Mouse (Mus musculus) right cerebral cortex, postnatal 36 days (tissue): Measurements from ENCODE around the gene Kcnc2.

Source experiments
- DNase-seq, 2 experiments: peaks; one replicate each; pipeline ENCODE4 v3.0.0; 2022; ENCODE audit warnings: low spot score in 2 of 2, mixed read lengths in 1 of 2

Kcnc2 gene

DNA sequence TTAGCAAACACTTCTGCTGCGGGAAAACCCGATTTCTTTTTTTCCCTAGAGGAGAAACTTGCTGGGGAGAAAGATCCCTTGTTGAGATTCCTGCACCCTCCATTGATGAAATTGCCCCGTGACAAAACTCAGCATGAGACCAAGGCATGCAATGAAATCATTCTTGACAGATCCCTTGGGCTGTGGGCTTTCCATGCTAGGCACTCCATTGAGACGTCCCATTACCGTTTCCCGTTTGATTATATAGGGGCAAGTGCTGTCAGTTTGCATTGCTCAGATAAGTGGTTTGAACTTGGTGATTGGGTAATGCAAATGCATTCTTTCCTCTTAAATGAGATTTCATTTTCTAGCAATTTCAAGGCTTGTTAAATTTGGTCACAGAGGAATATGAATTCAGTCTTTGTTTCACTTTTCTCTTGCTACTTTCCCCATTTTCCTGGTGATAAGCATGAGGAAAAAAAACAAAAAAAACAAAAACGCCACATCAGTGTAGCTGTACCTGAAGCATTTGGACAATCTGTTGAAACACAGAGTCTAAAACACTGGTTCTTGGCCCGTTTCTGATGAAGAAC, 123.6 kb downstream of the Kcnc2 start:
- no peak for DNase-seq

DNA sequence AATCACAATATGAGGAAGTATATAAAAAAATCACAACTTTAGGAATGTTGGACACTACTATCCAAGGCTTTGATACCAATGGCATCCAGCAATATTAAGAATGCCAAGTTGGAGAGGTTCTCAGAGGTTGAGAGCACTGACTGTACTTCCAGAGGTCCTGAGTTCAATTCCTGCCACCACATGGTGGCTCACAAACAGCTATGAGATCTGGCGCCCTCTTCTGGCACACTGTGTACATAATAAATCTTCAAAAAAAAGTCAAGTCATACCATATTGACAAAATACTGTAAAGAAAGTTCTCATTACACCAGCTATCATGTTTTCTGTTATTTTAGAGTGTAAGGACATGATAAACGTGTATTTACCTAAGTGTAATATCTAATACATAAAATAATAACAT, 126.3 kb downstream of the Kcnc2 start:
- DNase-seq, result no peak

DNA sequence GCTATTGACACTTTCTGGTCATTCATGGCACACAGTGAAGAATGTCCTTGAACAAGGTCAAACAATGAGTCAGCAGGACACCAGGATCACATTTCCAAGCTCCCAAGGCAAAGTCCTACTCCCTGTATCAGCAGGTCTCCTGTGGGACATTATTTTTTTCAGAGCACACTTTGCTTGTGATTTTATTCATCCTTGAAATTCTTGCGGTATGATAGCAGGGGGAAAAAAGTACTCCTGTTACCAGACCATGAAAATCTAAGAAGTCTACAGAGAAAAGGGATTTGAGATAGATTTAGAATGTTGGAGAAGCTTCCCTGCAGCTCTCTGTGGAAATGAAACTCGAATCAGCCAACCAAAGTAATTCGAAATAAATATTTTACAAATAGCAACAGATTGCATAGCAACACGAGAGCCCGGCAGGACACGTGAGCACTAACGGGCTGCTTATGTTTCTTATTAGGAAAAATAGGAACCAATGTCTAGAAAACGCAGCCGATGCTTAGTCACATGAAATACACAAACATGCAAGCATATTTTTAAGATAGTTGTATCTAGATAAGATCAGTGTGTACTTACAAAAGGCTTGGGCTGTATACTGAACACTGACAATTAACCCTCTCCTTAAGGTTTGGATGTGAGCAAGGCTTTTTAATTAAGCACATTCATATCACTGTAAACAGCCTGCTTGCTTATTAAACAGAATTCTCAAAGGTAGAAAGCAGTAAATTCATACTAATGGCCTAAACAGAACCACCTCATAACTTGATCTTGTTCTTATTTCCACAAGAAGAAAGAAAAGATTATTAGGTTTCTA, 129.9 kb downstream of the Kcnc2 start:
- DNase-seq, result peak in 1 of 2 experiments; percentile 6

DNA sequence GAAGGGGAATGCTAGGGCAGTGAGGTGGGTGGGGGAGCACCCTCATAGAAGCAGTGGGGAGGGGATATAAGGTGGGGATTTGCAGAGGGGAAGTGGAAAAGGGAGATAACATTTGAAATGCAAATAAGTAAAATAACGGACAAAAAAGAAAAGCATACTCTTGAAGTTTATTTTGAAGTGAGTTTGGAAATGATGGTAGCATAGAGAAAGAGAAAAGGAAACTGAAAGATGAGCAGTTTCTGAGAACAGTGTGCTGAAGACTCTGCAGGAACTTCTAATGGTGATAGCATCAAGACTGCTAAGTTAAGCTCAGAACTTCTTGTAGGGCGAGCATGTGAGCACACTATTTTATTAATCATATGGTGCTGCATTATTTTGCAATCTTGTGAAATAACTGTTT, 138.6 kb downstream of the Kcnc2 start:
- no peak for DNase-seq

DNA sequence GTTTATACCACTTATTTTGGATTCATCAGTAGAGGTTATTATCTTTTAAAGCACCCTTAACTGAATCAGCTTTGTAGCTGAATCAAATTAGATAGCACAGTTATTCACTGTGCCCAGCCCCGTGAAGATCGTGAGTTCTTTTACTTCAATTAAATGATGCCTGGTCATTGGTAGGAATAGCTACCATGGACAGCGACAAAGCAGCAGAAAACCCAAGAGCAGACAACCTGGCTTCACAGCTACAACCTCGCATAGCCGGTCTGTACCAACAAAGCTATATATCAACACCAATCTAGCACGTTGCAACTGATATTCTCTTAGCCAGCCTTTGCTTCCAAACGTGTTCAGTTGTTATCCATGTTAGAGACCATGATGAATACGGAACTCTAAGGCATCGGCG, 152.4 kb downstream of the Kcnc2 start:
- DNase-seq, result no peak

DNA sequence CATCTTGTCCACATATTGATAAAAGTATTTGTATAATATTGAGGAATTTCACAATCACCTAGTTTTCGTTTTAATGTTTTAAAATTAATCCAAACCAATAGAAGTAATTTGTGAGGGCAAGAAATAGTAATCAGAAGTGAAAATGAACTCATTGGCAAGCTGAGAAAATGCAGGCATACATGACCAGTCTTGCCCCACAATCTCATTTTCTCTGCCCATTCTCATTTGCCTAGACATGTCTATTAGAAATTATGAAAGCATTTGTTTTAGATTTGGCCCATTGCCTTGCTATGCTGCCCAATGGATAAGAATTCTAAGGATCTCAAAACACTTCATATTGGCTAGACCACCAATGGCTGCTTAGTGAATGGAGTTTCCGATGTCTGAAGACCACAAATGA, 166.0 kb downstream of the Kcnc2 start:
- no peak for DNase-seq

DNA sequence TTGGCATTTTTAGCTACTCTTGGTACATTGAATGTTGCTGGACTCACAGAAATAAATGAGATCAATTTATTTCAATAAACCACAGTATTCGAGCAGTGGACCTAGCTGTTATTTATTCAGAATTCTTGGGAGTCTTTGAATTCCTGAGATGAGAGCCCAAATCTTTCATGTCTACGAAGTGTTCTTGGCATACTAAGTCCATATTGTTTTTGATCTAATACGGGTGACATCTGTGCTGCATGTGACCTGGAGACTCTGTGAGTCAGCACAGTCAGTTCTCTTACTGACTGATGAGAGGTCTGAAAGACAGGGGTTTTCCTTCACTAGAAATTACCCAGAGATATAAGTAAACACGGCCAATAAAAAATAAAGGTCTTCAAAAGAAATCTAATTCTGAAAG, 173.7 kb downstream of the Kcnc2 start:
- DNase-seq, result no peak

DNA sequence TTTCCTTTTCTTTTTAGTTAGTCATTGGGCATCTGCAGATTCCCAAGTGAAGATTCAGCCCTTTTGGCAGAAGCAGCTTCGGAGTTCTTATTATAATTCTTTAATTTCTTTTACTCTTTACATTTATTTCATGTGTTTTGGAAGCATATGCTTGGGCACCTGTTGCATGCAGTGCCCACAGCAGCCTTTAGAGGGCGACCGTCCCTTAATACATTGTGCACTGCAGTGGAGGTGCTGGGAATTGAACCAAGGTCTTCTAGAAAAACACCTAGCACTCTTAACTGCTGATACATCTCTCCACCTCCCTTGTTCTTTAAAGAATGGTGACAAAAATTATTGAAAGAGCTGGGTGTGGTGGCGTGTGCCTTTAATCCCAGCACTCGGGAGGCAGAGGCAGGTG, 180.0 kb downstream of the Kcnc2 start:
- DNase-seq, result no peak

DNA sequence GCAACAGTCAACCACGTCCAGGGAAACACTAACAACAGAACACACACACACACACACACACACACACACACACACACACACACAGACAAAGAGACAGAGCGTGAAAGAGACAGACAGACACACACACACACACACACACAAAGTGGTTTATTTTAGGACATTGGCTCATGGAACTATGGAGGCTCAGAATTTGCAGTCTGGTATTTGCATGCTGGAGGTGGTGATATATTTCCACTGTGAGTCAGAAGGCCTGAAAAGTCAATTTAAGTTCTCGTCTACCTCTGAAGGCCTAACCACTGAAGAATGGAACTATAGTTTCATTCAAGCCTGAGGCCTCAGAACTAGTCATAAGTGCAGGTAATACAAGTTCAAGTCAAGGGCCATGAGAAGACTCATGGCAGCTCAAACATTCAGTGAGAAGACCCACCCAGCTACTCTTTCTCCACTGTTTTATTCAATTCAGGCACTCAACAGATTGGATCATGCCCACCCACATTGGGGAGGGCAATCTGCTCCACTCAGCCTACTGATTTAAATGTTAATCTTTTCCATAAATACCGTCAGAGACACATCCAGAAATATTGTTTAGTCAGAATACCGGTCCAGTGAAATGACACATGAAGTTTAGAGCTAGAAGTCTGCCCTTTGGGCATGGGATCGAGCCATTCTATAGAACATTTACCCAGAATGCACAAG, 197.9 kb downstream of the Kcnc2 start:
- DNase-seq, result peak in 1 of 2 experiments; percentile 39

DNA sequence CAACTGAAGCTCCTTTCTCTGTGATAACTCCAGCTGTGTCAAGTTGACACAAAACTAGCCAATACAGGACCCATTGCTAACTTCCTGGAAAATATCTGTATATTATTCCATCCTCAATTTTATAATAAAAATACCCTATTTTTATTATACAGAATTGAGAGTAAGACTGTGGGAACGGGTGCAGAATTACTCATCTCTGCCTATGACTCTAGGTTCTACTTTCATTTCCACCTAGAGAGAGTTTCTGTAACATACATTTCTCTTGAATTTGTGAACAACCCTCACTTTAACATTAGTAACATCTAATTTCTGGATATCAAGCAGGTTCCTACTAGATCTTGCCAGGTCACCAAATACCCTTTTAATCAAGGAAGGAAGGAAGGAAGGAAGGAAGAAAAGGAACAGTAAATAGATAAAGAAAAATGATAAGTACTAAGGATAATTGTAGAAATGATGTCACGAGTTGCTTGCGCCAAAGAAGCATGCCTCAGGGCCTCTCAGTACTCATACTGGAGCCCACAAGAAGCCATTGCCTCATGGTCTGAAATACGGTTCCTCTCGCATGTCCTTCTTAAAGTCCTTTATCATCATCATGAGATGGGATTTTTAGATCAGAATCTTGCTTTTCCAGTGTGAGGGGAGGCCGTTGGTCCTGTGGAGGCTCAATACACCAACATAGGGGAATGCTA, 203.3 kb downstream of the Kcnc2 start:
- DNase-seq, result no peak

DNA sequence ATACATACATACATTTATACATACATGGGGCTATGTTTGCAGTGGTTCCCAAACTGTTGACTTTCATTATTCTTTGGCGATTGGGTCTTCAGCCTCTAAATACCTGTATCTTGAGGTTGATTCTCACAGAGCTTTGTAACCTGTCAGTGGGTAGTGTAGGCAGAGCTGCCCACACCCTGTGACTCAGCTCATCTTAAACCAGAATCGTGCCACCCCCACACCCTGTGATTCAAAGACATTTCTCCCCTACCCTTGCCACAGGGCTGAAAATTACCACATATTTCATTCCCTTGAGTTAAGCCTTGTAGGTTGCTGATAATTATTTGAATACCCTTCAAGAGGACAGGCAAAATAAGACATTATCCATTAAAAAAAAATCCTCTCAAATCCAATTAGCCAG, 210.5 kb downstream of the Kcnc2 start:
- DNase-seq, result peak; percentile 28 to 67

DNA sequence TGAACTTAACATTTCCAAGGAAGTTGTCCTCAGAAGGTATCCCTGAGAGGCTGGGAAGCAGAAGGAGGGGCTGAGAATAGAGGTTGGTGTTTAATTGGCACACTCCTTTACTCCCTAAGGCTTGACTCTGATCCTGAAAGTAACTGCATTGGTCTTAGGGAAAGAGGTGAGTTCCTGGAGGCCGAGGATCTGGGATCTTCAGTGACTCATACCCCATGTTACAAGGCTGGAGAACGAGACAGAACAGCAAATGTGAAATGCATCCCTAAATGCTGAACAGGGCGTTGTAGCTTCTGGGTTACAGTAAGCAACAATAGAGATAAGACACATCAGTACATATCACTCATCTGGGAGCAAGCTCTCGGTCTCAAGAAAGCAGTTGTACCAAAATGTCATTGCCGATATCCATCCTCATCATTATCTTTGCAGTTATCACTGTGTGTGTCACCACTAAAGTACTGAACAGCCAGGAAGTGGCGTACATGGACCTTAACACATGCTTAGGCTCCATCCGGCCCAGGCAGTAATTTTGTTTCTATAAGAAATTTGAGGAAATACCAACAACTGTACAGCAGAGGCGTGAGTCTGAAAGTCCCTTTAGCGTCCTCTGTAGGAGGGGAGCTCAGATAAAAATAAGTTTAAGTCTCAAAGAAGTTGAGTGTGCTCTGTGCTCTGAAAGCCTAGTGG, 211.1 kb downstream of the Kcnc2 start:
- DNase-seq, result no peak

DNA sequence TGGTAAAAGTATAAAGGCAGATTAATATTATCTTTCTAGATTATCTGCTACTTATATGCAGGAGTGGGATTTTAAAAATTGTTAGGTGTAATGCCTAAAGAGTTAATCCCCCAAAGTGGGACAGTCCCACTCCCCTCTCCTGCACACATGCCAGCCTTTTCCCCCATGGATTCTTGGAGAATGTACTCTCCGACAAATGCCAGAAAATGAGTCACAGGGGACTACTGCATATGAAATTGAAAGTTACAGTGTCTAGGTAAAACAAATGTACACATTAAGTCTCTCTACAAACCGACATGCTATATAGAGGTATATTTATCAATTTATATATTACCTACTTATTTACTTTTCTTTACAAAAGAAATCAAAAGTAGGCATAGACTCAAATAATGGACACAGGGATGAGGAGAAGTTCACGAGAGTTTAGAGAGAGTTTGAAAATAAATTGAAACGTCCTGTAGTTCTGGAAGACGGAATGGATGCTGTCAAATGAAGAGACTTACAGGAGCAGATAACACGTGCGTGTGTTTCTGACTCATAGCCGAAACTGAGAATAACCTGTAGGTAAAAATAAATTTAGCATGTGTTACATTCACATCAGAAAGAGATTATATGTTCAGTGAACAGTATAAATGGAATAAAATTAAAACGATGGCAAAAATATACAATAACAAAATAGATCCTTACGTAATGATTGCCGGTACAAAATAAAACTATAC, 213.6 kb downstream of the Kcnc2 start:
- no peak for DNase-seq

DNA sequence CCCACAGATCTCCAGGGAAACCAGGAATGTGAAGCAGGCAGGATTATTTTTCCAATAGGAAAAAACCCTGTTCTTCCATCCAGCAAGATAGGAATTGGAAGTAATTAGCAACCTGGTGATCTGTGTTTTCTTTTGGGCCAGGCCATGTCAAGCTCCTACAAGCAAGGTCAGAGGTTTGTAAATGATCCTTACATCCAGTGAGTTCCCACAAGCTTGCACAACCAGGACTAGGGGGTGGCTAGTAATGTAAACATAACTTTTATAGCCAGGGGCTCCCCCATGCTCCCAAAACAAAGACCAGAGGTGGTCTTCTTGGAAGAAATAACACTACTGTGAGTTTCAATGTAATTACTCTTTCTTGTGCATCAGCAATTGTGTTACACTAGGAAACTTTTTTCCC, 214.9 kb downstream of the Kcnc2 start:
- DNase-seq, result no peak

DNA sequence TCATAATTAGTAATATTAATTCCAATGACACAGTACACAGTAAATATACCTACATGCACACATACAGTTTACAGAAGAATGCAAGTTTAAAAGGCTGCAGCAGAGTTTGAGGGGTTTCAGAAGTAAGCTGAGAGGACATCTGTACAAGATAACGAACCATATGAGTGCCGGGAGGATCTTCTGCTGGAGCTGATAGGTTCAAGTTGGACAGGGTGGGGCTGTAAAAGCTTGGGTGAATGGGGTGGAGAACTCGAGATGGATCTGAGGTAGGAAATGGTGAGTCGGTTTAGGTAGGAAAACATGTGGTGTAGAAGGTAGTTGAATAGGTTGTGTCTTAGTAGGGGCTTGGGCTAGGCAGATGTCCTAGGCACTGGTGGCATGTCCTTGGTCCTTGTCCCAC, 217.8 kb downstream of the Kcnc2 start:
- DNase-seq, result no peak
